Mouse (Mus musculus) splenic B cell, adult 2 months (primary cell): ENCODE measurements at regions not wholly inside any gene's neighbourhood (a gene's known extent, or its start where the extent isn't known, plus 50 kb on each side); places are given as distances from the start of the nearest gene placed in this dataset.

Source experiments
- DNase-seq: peaks from one replicate; pipeline ENCODE4 v3.0.0-alpha.2; 2011; ENCODE audit warnings: low read depth, low spot score
- H3K27me3 ChIP-seq: 2 replicates; pipeline ENCODE4 v1.6.1; 2012; ENCODE audit warnings: mild to moderate bottlenecking, low read length, moderate library complexity, mixed read lengths; ENCODE audit not compliant: control insufficient read depth, poor library complexity, insufficient read depth, severe bottlenecking
- H3K36me3 ChIP-seq: 2 replicates; pipeline ENCODE4 v1.6.1; 2012; ENCODE audit warnings: mild to moderate bottlenecking, low read length, moderate library complexity, mixed read lengths; ENCODE audit not compliant: control insufficient read depth, poor library complexity, insufficient read depth, severe bottlenecking

- H3K36me3 ChIP-seq, result no peaks in the 10 kb centered on the region
- DNase-seq, result no peak
These were observed 105.1 kb upstream of the Daam1 start for GRCm38 (mm10) chr12:71725713-71726336.

DNA sequence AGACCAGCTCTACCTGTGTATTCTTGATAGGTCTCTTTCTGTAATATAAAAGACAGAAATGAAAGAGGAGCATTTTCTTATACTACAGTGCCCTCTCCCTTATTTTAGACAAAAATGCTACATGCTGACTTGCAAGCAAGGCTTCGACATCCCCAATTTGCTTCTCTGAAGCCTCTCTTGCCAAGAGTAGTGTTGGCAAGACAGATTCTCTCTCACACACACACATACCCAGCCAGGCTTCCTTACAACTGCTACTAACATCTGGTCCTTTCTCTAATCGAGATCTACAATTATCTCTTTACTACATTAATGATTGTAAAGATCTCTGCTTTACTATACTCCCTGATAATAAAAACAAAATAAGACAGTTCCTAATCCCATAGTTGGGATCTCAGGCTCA lies 87.5 kb upstream of the Daam1 start:
- no peak for DNase-seq
- H3K27me3 ChIP-seq, result no peaks in the 10 kb centered on the region
- H3K36me3 ChIP-seq, result no peaks in the 10 kb centered on the region

More at GRCm38 (mm10) chr12:71725713-71726336, 105.1 kb upstream of the Daam1 start:
- H3K27me3 ChIP-seq, result no peaks in the 10 kb centered on the region

DNA sequence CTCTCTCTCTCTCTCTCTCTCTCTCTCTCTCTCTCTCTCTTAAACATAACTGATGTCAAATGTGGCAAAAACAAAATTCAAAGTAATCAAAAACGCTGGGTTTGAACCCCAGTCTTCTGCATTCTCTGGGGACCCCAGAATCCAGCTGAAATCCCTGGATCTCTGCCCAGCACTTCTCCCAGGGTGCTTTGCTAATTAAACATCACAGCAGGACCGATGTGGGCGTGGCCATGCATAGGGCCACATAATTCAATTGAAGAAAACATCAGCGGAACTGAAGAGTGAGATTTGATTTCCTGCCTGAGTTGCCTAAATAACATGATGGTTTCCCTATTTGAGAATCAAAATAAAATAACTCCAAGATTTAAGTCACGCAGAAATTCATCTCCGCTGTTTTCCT lies 84.9 kb upstream of the Daam1 start:
- Histone ChIP-seq H3K36me3 (no peaks in the 10 kb centered on the region), H3K27me3 (no peaks in the 10 kb centered on the region)
- no peak for DNase-seq

DNA sequence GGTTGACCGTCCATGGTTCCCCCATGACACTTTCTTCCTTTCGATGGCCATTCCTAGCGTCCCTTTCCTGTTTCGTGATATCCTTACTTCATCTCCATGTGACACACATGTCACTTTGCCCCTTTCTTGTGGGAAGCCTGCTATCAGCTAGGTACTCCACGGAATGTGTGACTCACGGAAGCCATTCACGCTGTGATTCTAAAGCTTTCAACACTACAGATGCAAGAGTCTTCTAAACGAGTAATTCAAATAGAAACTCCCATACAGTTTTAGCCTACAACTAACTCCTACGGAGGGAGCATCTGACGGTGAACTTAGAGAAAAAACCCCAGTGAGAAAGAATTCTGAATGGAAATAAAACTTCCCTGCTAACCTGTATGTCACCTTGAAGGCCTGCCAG lies 83.5 kb upstream of the Daam1 start:
- Histone ChIP-seq H3K36me3 (no peaks in the 10 kb centered on the region), H3K27me3 (no peaks in the 10 kb centered on the region)
- DNase-seq, result no peak

GRCm38 (mm10) chr12:71747831-71748368 lies 83.0 kb upstream of the Daam1 start:
- no peak for DNase-seq

GRCm38 (mm10) chr12:71748731-71749130 lies 82.1 kb upstream of the Daam1 start:
- Histone ChIP-seq H3K27me3 (no peaks in the 10 kb centered on the region), H3K36me3 (no peaks in the 10 kb centered on the region)
- no peak for DNase-seq

More at GRCm38 (mm10) chr12:71747831-71748368, 83.0 kb upstream of the Daam1 start:
- no peaks in the 10 kb centered on the region for H3K36me3 ChIP-seq
- H3K27me3 ChIP-seq, result no peaks in the 10 kb centered on the region

DNA sequence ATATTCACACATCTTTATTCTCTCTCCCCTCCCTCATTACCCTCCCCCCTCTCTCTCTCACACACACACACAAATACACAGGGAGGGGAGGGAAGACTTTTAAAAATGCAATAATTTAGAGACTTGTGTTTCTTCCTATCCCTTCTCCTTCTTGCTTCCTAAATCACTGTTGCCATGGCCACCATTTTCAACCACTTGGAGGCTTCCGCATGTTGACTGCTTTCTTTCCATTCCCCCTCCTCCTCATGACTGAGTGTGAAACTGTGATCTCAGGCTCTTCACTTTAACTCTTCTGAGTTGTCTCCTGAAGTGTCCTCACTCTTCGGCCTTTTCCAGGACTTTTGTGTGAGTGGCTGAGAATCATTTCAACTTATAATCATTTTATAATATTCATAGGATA lies 81.2 kb upstream of the Daam1 start:
- no peak for DNase-seq
- Histone ChIP-seq H3K27me3 (no peaks in the 10 kb centered on the region), H3K36me3 (no peaks in the 10 kb centered on the region)

DNA sequence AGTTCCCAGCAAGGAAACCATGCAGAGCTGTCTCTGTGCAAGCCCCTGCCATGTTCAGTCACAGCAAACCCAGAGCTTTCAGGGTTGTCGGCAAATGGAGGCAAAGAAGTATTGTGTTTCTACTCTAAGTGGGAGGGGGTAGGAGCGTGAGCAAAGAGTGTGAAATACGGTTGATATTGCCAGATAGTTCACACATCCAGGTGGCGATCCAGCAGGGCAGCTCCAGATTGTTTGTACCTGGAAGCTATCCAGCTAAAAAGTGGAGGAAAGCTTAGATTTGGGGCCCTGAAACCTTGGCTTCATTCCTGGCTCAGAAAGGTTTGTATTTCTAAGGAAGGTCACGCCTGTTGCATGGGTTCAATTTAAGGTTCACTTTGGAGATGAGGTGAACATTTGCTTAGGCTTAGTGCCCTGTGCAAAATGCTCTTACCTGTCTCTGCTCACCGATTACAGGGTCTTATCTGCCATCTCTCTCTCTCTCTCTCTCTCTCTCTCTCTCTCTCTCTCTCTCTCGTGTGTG lies 78.1 kb upstream of the Daam1 start:
- Histone ChIP-seq H3K27me3 (no peaks in the 10 kb centered on the region), H3K36me3 (no peaks in the 10 kb centered on the region)
- DNase-seq, result no peak

- DNase-seq, result no peak
- Histone ChIP-seq H3K36me3 (no peaks in the 10 kb centered on the region), H3K27me3 (no peaks in the 10 kb centered on the region)
These were observed 77.6 kb upstream of the Daam1 start for GRCm38 (mm10) chr12:71753276-71753675.

DNA sequence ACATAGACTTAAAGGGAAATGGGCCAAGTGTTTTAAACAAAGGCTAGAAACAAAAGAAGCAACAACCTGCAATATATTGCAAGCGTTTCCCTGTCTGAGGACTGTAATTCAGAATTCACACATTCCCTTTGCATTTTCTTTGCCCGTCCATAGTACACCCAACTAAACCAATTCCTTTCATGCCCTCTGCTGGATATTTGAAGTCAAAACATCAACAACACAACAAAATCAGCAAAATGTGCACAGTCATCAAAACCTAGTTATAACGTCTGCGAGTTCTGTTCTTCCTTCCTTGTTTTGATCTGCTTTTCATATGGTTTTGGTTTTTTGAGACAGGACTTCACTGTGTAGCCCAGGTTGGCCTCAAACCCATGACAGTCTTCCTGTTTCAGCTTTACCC lies 67.7 kb upstream of the Daam1 start:
- no peaks in the 10 kb centered on the region for H3K36me3 ChIP-seq
- no peak for DNase-seq
- H3K27me3 ChIP-seq, result no peaks in the 10 kb centered on the region; the same call in 1 of the 2 replicates

- no peak for DNase-seq
- Histone ChIP-seq H3K27me3 (no peaks in the 10 kb centered on the region; the same call in 1 of the 2 replicates), H3K36me3 (no peaks in the 10 kb centered on the region)
These were observed 64.8 kb upstream of the Daam1 start for GRCm38 (mm10) chr12:71766086-71766485.

- H3K36me3 ChIP-seq, result no peaks in the 10 kb centered on the region
- no peaks in the 10 kb centered on the region; the same call in 1 of the 2 replicates for H3K27me3 ChIP-seq
- no peak for DNase-seq
These were observed 64.2 kb upstream of the Daam1 start for GRCm38 (mm10) chr12:71766636-71767035.

GRCm38 (mm10) chr12:71767896-71768295 lies 63.0 kb upstream of the Daam1 start:
- DNase-seq, result no peak
- no peaks in the 10 kb centered on the region; the same call in 1 of the 2 replicates for H3K27me3 ChIP-seq
- no peaks in the 10 kb centered on the region for H3K36me3 ChIP-seq

DNA sequence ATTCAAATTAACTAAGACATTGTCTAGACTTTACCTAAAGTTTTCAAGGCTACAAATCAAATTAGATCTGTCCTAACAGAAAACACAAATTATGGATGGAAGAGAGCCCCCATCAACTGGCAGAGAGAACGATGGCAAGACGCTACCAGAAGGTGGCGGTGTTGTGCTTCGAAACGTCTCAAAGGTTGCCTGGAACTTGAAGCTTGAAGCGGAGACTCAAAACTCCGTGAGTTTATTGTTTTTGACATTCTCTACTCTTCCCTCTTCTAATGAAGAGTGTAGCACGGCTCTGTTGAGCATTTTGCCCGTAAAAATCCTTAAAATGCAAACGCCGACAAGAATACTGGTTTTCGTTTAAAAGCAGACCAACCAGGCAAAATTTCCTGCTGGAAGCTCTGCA lies 62.4 kb upstream of the Daam1 start:
- DNase-seq, result peak; percentile 66
- Histone ChIP-seq H3K27me3 (no peaks in the 10 kb centered on the region; the same call in 1 of the 2 replicates), H3K36me3 (no peaks in the 10 kb centered on the region)

- Histone ChIP-seq H3K36me3 (no peaks in the 10 kb centered on the region), H3K27me3 (no peaks in the 10 kb centered on the region; the same call in 1 of the 2 replicates)
These were observed 62.0 kb upstream of the Daam1 start for GRCm38 (mm10) chr12:71768890-71769289.

More at GRCm38 (mm10) chr12:71768890-71769289, 62.0 kb upstream of the Daam1 start:
- no peak for DNase-seq
